Mouse (Mus musculus) olfactory bulb, adult 2 months (tissue): ENCODE measurements around the gene Nup188.

Source experiments
- CTCF ChIP-seq: fragments of 200-500 bp; IDR thresholded peaks from 2 replicates; pipeline ENCODE4 v1.5.1; 2012; ENCODE audit warnings: low read depth, mild to moderate bottlenecking, low read length, moderate library complexity; ENCODE audit not compliant: insufficient read depth
- POLR2A ChIP-seq: fragments of 200-500 bp; IDR thresholded peaks from 2 replicates; pipeline ENCODE4 v1.6.1; 2012; ENCODE audit warnings: mild to moderate bottlenecking, low read depth, low read length, moderate library complexity; ENCODE audit not compliant: insufficient read depth

- TF ChIP-seq CTCF (no peak), POLR2A (no peak)
Measured at GRCm38 (mm10) chr2:30327276-30327675, 41.1 kb downstream of the Nup188 start.
